Mouse (Mus musculus) mammary gland, adult 2 months (tissue): ENCODE measurements around the gene Slc25a26. TPM values are rescaled to one million over a fixed set of nuclear protein-coding genes. Genes with fewer than 3 reads are reported as not detected.

Source experiments
- polyA plus RNA-seq: library from polyadenylated mRNA; depleted of rRNA; stranded (reverse); fragments of >200 nt; gene quantifications from 2 replicates; pipeline ENCODE4 v1.2.3, GENCODE M21; 2012; ENCODE audit warnings: low replicate concordance; rRNA removed

The Slc25a26 gene
- 8.9 and 9.6 TPM in 2 replicates for polyA plus RNA-seq

DNA sequence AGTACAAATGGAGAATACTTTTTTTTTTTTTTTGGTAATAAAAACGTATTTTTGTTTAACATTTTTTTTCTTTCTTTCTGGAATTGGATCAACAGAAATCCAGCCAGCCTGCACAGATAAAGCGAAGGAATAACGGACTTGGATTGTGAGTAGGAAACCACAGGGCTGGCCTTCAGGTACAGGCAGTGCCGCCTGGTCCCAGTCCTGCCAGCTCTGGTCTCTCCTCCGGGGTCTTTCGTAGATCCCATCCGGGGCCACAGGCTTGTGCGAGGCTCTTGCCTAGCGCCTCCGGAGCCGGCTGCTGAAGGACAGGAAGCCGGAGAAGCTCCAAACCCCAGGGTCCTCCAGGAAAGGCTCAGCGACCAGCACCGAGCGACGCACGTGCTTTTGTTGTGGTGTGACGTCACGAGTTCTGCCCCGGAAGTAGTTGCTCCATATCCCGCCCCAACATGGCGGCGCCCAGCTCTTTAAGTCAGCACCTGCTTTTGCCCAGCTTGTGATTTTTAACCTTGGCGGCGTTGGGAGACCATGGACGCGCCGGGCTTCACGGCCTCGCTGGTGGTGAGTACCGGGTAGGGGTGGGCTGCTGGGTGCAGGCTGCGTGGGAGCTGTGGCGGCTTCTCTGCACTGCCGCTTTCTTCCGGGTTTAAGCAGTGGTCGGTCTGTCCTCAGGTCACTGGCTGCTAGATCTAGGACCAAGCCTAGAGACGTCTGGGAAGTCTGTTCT, at the start of gene Slc25a26:
Gene Slc25a26, plus strand, starts transcription at position 435 of the 727 bp plus-strand sequence.

Other genes starting within 250 kb of the Slc25a26 start
- gene Magi1, start 216.4 kb upstream of the Slc25a26 start, polyA plus RNA-seq: 4.0 and 4.6 TPM in 2 replicates
- 37.3 and 37.5 TPM in 2 replicates for gene Lrig1, start 199.8 kb downstream of the Slc25a26 start, polyA plus RNA-seq